ENCODE assay signal across 9 mouse cellular contexts in genomic region chr6:72635760-72636431, GRCm38 (mm10). TPM values are rescaled to one million over a fixed set of nuclear protein-coding genes. Genes with fewer than 3 reads are reported as not detected.
DNase-seq lines count a peak whose midpoint lies in the region; ATAC-seq lines count a peak whose summit lies in the region.
"Had no signal": no experiment of that assay in that cellular context is flagged by ENCODE, and none has a peak within 500 bp of the region (broad histone marks: within the 10 kb centered on the region; RNA-seq: fewer than 3 reads in every experiment).

No protein-coding gene starts in this region.

- H3K27ac ChIP-seq in forebrain, embryonic 14.5 days (ENCODE audit: low read depth, low read length) = no peak overlapping the region
- H3K27ac ChIP-seq in lung, embryonic 15.5 days = no peak overlapping the region
- H3K27ac ChIP-seq: limb, embryonic 15.5 days had no signal

- no peaks in the 10 kb centered on the region for H3K36me3 ChIP-seq in forebrain, embryonic 14.5 days (ENCODE audit: control insufficient read depth, insufficient read depth, low read length)
- peaks cover 16% of the 10 kb centered on the region for H3K36me3 ChIP-seq in lung, embryonic 15.5 days

- H3K4me1 ChIP-seq in forebrain, embryonic 14.5 days (ENCODE audit: control insufficient read depth, insufficient read depth, low read length) = no peaks in the 10 kb centered on the region
- peaks cover 11% of the 10 kb centered on the region for H3K4me1 ChIP-seq in lung, embryonic 15.5 days

- H3K27me3 ChIP-seq in forebrain, embryonic 14.5 days (replicated peaks; ENCODE audit: control insufficient read depth, insufficient read depth, low read length) = no peaks in the 10 kb centered on the region
- no peaks in the 10 kb centered on the region for H3K27me3 ChIP-seq in lung, embryonic 15.5 days
- H3K27me3 ChIP-seq: limb, embryonic 15.5 days had no signal

- no peak overlapping the region for H3K4me2 ChIP-seq in forebrain, embryonic 14.5 days (ENCODE audit: low read length)
- H3K4me2 ChIP-seq in lung, embryonic 15.5 days = no peak overlapping the region
- H3K4me2 ChIP-seq: limb, embryonic 15.5 days had no signal

- DNase-seq in cerebellum, adult 9-11 months = no peak
- DNase-seq in adrenal gland, postnatal 14 days = peak; percentile 78
- peak; percentile 81 for DNase-seq in forebrain, embryonic 14.5 days (ENCODE audit: low spot score)
- DNase-seq in heart, postnatal 25 days (ENCODE audit: low spot score) = peak; percentile 28
- peak; percentile 67 to 74 for DNase-seq in kidney, postnatal 25 days

- H3K4me3 ChIP-seq in forebrain, embryonic 14.5 days (ENCODE audit: low read depth, low read length) = no peak overlapping the region
- H3K4me3 ChIP-seq in lung, embryonic 15.5 days = no peak overlapping the region
- H3K4me3 ChIP-seq: limb, embryonic 15.5 days had no signal

- no peak overlapping the region for H3K9ac ChIP-seq in forebrain, embryonic 14.5 days (ENCODE audit: low read length)
- H3K9ac ChIP-seq in lung, embryonic 15.5 days = no peak overlapping the region
- H3K9ac ChIP-seq: limb, embryonic 15.5 days had no signal

- ATAC-seq in cerebellum, adult (ENCODE audit: insufficient number of reproducible peaks, low FRiP score, low TSS enrichment) = peak; percentile 50; the same call in 1 of the 2 replicates
- peak; percentile 65 for ATAC-seq in forebrain, embryonic 14.5 days
- peak; percentile 64; the same call in 1 of the 2 replicates for ATAC-seq in lung, embryonic 15.5 days (ENCODE audit: borderline replicate concordance, extremely low read depth, low FRiP score, low TSS enrichment)
- ATAC-seq in neutrophil, adult 5-6 weeks (ENCODE audit: extremely low read depth, insufficient number of reproducible peaks, low FRiP score, poor library complexity, severe bottlenecking) = peak; percentile 68

- H3K9me3 ChIP-seq in forebrain, embryonic 14.5 days (replicated peaks; ENCODE audit: control insufficient read depth, low read length) = no peaks in the 10 kb centered on the region
- no peaks in the 10 kb centered on the region for H3K9me3 ChIP-seq in lung, embryonic 15.5 days
- H3K9me3 ChIP-seq: limb, embryonic 15.5 days had no signal

- 52% methylated on average over 12 of the region's 12 CpGs for WGBS in forebrain, embryonic 14.5 days
- WGBS in lung, embryonic 15.5 days = 29% methylated on average over 12 of the region's 12 CpGs

- intact Hi-C loops in heart, postnatal 25 days (cut with DNase I) = loop anchor here (2.0 to 5.0 kb wide), 4 partner anchors 36 to 516 kb away; partner anchors contain the start of gene Tcf7l1

RNA-seq across cellular contexts. Expression of gene Tgoln1, which starts 19.1 kb away (rescaled TPM):
- 135 and 142 TPM in 2 replicates for total RNA-seq in adrenal gland, postnatal 14 days (2021)
- polyA plus RNA-seq in forebrain, embryonic 14.5 days (2014; fragmentation: Nextera tagmentation; extraction: Ambion mirVana) = 34.0 and 37.8 TPM in 2 replicates
- total RNA-seq in heart, postnatal 25 days (2021) = 10 to 100 TPM; 46.3 to 50.5 TPM
- 40.2 and 43.4 TPM in 2 replicates for polyA plus RNA-seq in lung, embryonic 15.5 days (2015; fragmentation: Nextera tagmentation; extraction: Ambion mirVana)
- total RNA-seq in neutrophil, adult 5-6 weeks (2017) = 104 and 120 TPM in 2 replicates

RNA-seq across cellular contexts. Expression of gene Retsat, which starts 37.6 kb away (rescaled TPM):
- total RNA-seq in adrenal gland, postnatal 14 days (2021) = 362 and 390 TPM in 2 replicates
- polyA plus RNA-seq in forebrain, embryonic 14.5 days (2014; fragmentation: Nextera tagmentation; extraction: Ambion mirVana) = 6.6 and 8.4 TPM in 2 replicates
- 100 to 1,000 TPM; 155 to 157 TPM for total RNA-seq in heart, postnatal 25 days (2021)
- polyA plus RNA-seq in lung, embryonic 15.5 days (2015; fragmentation: Nextera tagmentation; extraction: Ambion mirVana) = 18.5 and 18.8 TPM in 2 replicates
- total RNA-seq in neutrophil, adult 5-6 weeks (2017) = 1.2 and 1.5 TPM in 2 replicates

RNA-seq across cellular contexts. Expression of gene Elmod3, which starts 37.7 kb away (rescaled TPM):
- total RNA-seq in adrenal gland, postnatal 14 days (2021) = 16.2 and 21.7 TPM in 2 replicates
- 19.2 and 20.1 TPM in 2 replicates for polyA plus RNA-seq in forebrain, embryonic 14.5 days (2014; fragmentation: Nextera tagmentation; extraction: Ambion mirVana)
- total RNA-seq in heart, postnatal 25 days (2021) = 10 to 100 TPM; 11.3 to 19.8 TPM
- polyA plus RNA-seq in lung, embryonic 15.5 days (2015; fragmentation: Nextera tagmentation; extraction: Ambion mirVana) = 16.2 and 17.7 TPM in 2 replicates
- total RNA-seq in neutrophil, adult 5-6 weeks (2017) = 8.7 and 10.5 TPM in 2 replicates

Comparison
In these comparisons a context has a peak if more than half of its experiments do, and no peak if none do; other contexts are left out.
1. RNA of gene Retsat, which starts 37.6 kb away (total RNA-seq): 362 to 390 TPM in adrenal gland, postnatal 14 days and 155 to 157 TPM in heart, postnatal 25 days; 1.2 to 1.5 TPM in neutrophil, adult 5-6 weeks; every median in the first group is over 10 times any median in the second.
2. Peak in every context shown above with its lines, with median percentiles within 50 percentile points of each other: ATAC-seq.